Mouse (Mus musculus): Measurements from ENCODE around the gene Zbtb8os.

Zbtb8os gene

DNA sequence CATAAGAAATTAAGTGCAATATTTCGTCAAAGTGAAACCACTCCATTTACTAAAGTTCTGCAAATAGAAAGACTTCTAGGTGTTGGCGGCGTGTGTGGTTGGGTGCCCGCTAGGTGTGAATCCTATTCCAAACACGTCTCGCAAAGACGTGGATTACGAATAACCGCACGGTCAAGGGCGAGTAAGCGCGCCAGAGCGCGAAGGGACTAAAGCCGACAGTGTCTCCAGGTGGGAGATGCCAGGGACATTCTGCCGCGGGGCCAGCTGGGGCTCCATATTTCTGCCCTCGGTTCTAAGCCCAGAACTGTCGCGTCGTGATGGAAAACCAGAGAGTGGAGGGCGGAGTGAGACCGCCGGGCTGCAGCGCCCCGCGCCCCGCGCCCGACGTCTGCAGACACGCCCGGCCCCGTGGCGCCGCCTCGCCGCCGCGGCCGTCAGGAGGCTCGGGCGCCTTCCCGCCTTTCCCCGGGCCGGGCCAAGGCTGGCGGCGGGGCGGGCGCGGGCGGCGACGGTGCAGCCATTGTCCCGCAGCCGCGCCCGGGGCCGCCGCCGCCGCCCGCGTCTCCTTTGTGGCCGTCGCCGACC, 41.6 kb downstream of the Zbtb8os start:
- DNase-seq (ENCODE audit: low read depth) = peak; percentile 69

DNA sequence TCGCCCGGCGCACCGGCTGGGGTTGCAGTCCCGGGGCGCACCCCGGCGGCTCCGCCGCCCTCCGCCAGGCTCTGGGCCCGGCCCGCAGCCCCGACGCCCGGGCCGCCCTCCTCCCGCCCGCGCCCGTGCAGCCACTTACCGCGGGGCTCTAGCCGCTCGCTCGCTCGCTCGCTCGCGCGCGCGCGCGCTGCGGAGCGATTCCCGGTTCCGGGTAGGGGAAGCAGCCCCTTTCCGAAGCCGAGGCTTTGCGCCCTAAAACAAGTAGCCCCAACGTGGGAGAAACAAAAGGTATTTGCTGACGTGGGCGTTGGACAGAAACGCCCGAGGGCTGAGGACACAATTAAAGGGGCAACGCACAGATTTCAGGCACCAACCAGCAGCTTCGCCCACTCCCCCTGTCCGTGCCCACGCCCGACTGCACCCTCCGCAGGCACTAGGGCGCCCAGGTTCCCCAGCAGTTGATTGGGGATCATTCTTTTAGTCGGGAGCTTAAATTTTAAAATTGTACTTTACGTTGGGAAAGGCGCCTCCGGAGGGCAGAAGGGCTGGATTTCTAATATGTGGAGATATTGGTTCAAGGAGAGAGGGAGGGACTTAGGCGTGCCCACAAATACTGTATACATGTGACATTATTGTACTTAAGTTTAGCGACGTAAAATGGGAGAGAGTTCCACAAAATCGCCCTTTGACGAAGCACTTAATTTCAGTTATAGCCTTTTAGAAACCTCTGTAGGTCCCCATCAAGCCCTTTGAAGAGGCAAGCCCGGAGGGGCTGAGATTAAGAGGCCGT, 42.3 kb downstream of the Zbtb8os start, which contains the start of gene Zbtb8a:
Gene Zbtb8a, minus strand, starts transcription at position 516 of the 790 bp plus-strand sequence.
- DNase-seq (ENCODE audit: low read depth) = peak; percentile 70

GRCm38 (mm10) chr4:129379805-129380204, 44.3 kb downstream of the Zbtb8os start:
- DNase-seq (ENCODE audit: low read depth) = no peak

DNA sequence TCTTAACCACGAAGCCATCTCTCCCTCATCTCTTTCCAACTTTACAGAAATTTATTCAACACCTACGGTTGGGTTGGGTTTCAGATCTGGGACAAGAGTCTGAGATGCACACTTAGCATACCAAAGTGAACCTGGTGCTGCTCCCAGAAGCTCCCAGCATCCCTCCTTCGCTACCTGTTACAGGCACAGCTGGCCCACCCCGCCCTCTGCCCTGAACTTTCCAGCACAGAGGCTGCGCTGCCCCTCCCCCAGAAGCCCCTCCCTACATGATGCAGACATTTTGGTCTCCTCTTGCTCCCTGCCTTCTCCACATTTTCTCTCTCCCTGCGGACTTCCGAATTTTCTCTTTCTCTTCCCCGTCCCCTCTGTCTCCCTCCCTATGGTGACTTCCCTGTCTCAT, 45.7 kb downstream of the Zbtb8os start:
- no peak for DNase-seq (ENCODE audit: low read depth)

GRCm38 (mm10) chr4:129382029-129382428, 46.5 kb downstream of the Zbtb8os start:
- no peak for DNase-seq (ENCODE audit: low read depth)

- DNase-seq (ENCODE audit: low read depth) = no peak
Measured at GRCm38 (mm10) chr4:129382488-129382887, 47.0 kb downstream of the Zbtb8os start.

- DNase-seq (ENCODE audit: low read depth) = no peak
Measured at GRCm38 (mm10) chr4:129383586-129383985, 48.1 kb downstream of the Zbtb8os start.

GRCm38 (mm10) chr4:129384440-129384839, 48.9 kb downstream of the Zbtb8os start:
- DNase-seq (ENCODE audit: low read depth) = no peak

GRCm38 (mm10) chr4:129385685-129386084, 50.2 kb downstream of the Zbtb8os start:
- no peak for DNase-seq (ENCODE audit: low read depth)

DNA sequence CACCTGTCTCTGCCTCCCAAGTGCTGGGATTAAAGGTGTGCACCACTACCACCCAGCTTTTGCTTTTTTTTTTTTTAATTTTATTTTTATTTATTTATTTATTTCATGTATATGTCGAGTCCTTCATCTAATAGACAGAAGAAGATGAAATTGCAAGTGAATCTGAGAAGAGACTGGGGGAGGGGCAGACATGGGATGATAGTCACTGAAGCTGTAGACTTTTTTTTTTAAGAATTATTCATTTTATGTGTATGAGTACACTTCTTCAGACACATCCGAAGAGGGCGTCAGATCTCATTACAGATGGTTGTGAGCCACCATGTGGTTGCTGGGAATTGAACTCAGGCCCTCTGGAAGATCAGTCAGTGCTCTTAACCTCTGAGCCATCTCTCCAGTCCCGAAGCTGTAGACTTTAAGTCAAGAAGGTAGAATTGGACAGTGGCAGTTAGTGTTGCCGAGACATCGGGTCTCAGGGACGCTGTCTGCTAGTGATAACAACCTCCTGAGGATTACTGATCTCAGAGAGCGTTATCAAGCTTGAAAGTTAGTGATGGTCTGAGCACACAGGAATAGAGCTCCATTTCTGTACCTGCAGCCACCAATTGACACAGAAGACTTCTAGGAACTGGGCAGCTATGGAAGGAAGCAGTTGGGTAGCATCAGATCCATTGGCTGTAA, 50.9 kb downstream of the Zbtb8os start:
- DNase-seq (ENCODE audit: low read depth) = no peak

GRCm38 (mm10) chr4:129386989-129387388, 51.5 kb downstream of the Zbtb8os start:
- no peak for DNase-seq (ENCODE audit: low read depth)

- no peak for DNase-seq (ENCODE audit: low read depth)
Measured at GRCm38 (mm10) chr4:129388404-129388803, 52.9 kb downstream of the Zbtb8os start.

DNA sequence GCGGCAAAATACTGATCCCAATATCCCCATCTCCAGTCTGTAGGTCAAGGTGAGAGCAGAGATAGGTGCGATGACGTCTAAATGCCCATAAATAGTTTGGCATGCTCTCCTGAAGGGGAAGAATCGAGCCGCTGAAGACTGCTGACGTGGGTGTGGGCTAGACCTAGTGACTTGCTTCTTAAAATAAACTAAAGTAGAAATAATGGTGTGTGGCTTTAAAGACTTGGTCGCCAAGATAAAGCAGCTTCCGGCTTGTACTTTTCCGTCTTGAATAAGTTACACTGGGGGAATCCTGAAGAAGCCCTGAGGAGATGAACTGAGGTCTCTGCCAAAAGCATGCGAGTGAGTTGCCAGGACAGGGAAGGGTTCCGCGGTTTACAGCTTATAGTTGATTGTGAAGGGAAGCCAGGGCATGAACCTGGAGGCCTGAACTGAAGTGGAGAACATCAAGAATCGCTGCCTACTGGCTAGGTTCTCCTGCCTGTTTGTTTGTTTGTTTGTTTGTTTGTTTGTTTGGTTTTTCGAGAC, 54.8 kb downstream of the Zbtb8os start:
- no peak for DNase-seq (ENCODE audit: low read depth)

DNA sequence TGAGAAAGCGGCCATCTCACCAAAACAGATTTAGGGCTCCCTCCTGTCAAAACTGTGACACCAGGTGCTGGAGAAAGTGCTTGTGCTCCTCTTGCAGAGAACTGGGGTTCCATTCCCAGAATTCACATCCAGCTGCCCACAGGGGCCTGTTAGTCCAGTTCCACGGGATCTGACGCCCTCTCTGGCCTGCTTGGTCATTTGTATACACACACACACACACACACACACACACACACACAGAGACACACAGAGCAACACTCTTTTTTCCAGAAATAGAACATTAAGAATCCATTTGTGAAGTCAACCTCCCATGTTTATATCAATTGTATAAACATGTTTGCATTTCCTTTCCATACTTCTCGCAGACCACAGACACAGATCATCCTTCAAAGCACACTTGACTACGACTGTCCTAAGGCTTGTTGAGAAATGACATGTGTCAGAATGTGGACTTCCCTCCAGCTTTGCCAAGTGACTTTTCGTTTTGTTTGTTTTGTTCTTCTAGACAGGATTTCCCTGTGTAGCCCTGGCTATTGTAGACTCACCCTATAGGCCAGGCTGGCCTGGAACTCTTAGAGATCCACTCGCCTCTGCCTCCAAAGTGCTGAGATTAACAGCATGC, 55.6 kb downstream of the Zbtb8os start:
- DNase-seq (ENCODE audit: low read depth) = no peak

DNA sequence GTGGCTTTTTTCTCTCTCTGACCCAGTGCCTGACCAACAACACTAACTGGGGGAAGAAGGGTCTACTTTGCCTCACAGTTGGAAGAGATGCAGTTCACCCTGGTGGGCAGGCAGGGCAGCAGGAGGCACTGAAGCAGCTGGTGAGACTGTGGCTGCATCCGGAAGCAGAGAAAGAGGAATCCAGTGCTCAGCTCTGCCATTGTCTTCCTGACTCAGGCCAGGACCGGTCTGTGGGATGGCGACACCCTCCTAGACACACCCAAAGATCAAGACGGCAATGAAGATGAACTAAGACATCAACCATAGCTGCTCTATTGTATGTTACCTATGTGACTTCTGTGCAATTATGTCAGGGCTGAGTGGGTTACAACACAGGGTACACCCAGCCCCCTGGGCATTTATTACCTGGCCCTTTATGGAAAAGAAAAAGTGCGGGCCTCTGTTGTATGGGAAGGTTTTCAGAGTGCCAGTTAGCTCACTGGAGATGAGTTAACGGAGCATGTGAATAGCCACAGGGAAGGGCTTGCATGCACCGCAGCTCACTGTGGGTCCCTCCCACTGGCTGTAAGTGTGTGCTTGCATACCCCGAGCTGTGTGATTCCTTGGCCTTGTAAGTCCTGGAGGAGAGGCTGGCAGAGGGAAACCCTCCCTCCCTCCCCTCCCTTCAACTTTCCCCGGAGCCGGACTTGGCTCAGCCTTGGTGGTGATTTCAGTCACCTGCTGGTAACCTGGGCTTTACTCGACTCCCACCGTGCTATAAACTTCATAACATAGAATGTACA, 58.8 kb downstream of the Zbtb8os start:
- DNase-seq (ENCODE audit: low read depth) = no peak

- no peak for DNase-seq (ENCODE audit: low read depth)
Measured at GRCm38 (mm10) chr4:129396960-129397359, 61.5 kb downstream of the Zbtb8os start.

DNA sequence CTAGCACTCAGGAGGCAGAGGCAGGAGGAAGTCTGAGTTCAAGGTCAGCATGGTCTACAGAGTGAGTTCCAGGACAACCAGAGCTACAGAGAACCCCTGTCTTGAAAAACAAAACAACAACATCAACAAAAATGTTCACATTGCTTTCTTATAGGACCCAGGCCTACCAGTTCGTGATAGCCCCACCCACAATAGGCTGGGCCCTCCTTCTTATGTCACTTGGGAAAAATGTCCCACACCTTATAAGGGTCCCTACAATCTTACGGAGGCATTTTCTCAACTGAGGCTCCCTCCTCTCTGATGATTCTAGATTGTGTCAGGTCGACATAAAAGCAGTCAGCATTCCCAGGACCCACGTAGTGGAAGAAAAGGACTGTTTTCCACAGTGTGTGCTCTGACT, 64.3 kb downstream of the Zbtb8os start:
- DNase-seq (ENCODE audit: low read depth) = no peak
